8 mouse cellular contexts compared by ENCODE assay signal in genomic region chr19:8984255-8984868, GRCm38 (mm10). TPM values are rescaled to one million over a fixed set of nuclear protein-coding genes. Genes with fewer than 3 reads are reported as not detected.
DNase-seq lines count a peak whose midpoint lies in the region; ATAC-seq lines count a peak whose summit lies in the region.

No protein-coding gene starts in this region.

- H3K27me3 ChIP-seq in intestine, embryonic 15.5 days (replicated peaks) = no peaks in the 10 kb centered on the region
- H3K27me3 ChIP-seq in stomach, embryonic 14.5 days (ENCODE audit: control insufficient read depth, insufficient read depth, low read length) = no peaks in the 10 kb centered on the region

- H3K27ac ChIP-seq in intestine, embryonic 15.5 days = peak overlapping the region; percentile 64; the same call in 1 of the 2 replicates
- peak overlapping the region; percentile 68; the same call in 1 of the 2 replicates for H3K27ac ChIP-seq in stomach, embryonic 14.5 days (ENCODE audit: low read length)

- H3K9ac ChIP-seq in intestine, embryonic 15.5 days = no peak overlapping the region
- H3K9ac ChIP-seq in stomach, embryonic 14.5 days (replicated peaks; ENCODE audit: low read depth, low read length) = no peak overlapping the region

- H3K36me3 ChIP-seq in intestine, embryonic 15.5 days = peaks cover 1% of the 10 kb centered on the region; the same call in 1 of the 2 replicates
- peaks cover 7% of the 10 kb centered on the region for H3K36me3 ChIP-seq in stomach, embryonic 14.5 days (ENCODE audit: control insufficient read depth, insufficient read depth, low read length)

- ATAC-seq in granulocyte monocyte progenitor cell, adult 5-6 weeks (replicated peaks; ENCODE audit: poor library complexity, severe bottlenecking) = peak; percentile 70
- ATAC-seq in intestine, embryonic 15.5 days = no peak
- ATAC-seq in megakaryocyte, adult 5-6 weeks (ENCODE audit: poor library complexity, severe bottlenecking) = peak; percentile 53
- ATAC-seq in stomach, embryonic 14.5 days (ENCODE audit: insufficient number of reproducible peaks, insufficient read depth, low FRiP score, low read depth) = no peak

- DNase-seq in urinary bladder, postnatal 4 days (ENCODE audit: low spot score in 2 of 2) = peak; percentile 63 to 69
- no peak for DNase-seq in urinary bladder, adult 2 months (ENCODE audit: low spot score)
- DNase-seq in c-Kit-positive CD71-positive TER-119-negative erythroid progenitor cells, embryonic 14.5 days (ENCODE audit: low read depth) = peak; percentile 50
- DNase-seq in cerebellum, adult 9-11 months = no peak

- 12% methylated on average over 7 of the region's 7 CpGs for WGBS in intestine, embryonic 15.5 days
- 14% methylated on average over 7 of the region's 7 CpGs for WGBS in stomach, embryonic 14.5 days

- H3K4me1 ChIP-seq in intestine, embryonic 15.5 days (replicated peaks) = peaks cover 60% of the 10 kb centered on the region
- peaks cover 48% of the 10 kb centered on the region for H3K4me1 ChIP-seq in stomach, embryonic 14.5 days (ENCODE audit: control insufficient read depth, insufficient read depth, low read length)

- H3K9me3 ChIP-seq in intestine, embryonic 15.5 days = no peaks in the 10 kb centered on the region
- H3K9me3 ChIP-seq in stomach, embryonic 14.5 days (ENCODE audit: control insufficient read depth, low read depth, low read length) = no peaks in the 10 kb centered on the region

- H3K4me2 ChIP-seq in intestine, embryonic 15.5 days (replicated peaks) = no peak overlapping the region
- 0 out of 2 replicates have a peak overlapping the region, but pooled peaks have one; percentile 5 for H3K4me2 ChIP-seq in stomach, embryonic 14.5 days (replicated peaks; ENCODE audit: low read depth, low read length)

- H3K4me3 ChIP-seq in intestine, embryonic 15.5 days (replicated peaks) = no peak overlapping the region
- H3K4me3 ChIP-seq in stomach, embryonic 14.5 days (ENCODE audit: low read depth, low read length) = no peak overlapping the region

RNA-seq across cellular contexts. Expression of gene Ahnak, which starts 4.7 kb away (rescaled TPM):
- 126 and 168 TPM in 2 replicates for polyA plus RNA-seq in urinary bladder, adult 2 months (2012; rRNA removed)
- 5.8 and 12.1 TPM in 2 replicates for total RNA-seq in granulocyte monocyte progenitor cell, adult 5-6 weeks (2014; fragmentation: Nextera tagmentation)
- 14.1 and 14.8 TPM in 2 replicates for total RNA-seq in granulocyte monocyte progenitor cell, adult 5-6 weeks (2017)
- polyA plus RNA-seq in intestine, embryonic 15.5 days (2015; fragmentation: Nextera tagmentation; extraction: Ambion mirVana) = 22.4 and 25.0 TPM in 2 replicates
- total RNA-seq in megakaryocyte, adult 5-6 weeks (2015) = 372 and 397 TPM in 2 replicates
- 659 and 727 TPM in 2 replicates for total RNA-seq in megakaryocyte, adult 5-6 weeks (2017)
- polyA plus RNA-seq in stomach, embryonic 14.5 days (2014; fragmentation: Nextera tagmentation; extraction: Ambion mirVana) = 33.4 and 40.6 TPM in 2 replicates

RNA-seq across cellular contexts. Expression of gene Eef1g, which starts 17.5 kb away (rescaled TPM):
- polyA plus RNA-seq in urinary bladder, adult 2 months (2012; rRNA removed) = 398 and 489 TPM in 2 replicates
- total RNA-seq in granulocyte monocyte progenitor cell, adult 5-6 weeks (2014; fragmentation: Nextera tagmentation) = 1,036 and 1,157 TPM in 2 replicates
- total RNA-seq in granulocyte monocyte progenitor cell, adult 5-6 weeks (2017) = 748 and 899 TPM in 2 replicates
- 436 and 453 TPM in 2 replicates for polyA plus RNA-seq in intestine, embryonic 15.5 days (2015; fragmentation: Nextera tagmentation; extraction: Ambion mirVana)
- 319 and 343 TPM in 2 replicates for total RNA-seq in megakaryocyte, adult 5-6 weeks (2015)
- total RNA-seq in megakaryocyte, adult 5-6 weeks (2017) = 206 and 209 TPM in 2 replicates
- polyA plus RNA-seq in stomach, embryonic 14.5 days (2014; fragmentation: Nextera tagmentation; extraction: Ambion mirVana) = 469 and 470 TPM in 2 replicates

RNA-seq across cellular contexts. Expression of gene Tut1, which starts 30.7 kb away (rescaled TPM):
- 21.8 and 24.1 TPM in 2 replicates for polyA plus RNA-seq in urinary bladder, adult 2 months (2012; rRNA removed)
- total RNA-seq in granulocyte monocyte progenitor cell, adult 5-6 weeks (2014; fragmentation: Nextera tagmentation) = 17.8 and 28.9 TPM in 2 replicates
- 14.5 and 21.8 TPM in 2 replicates for total RNA-seq in granulocyte monocyte progenitor cell, adult 5-6 weeks (2017)
- 29.7 and 30.4 TPM in 2 replicates for polyA plus RNA-seq in intestine, embryonic 15.5 days (2015; fragmentation: Nextera tagmentation; extraction: Ambion mirVana)
- 1.7 and 2.9 TPM in 2 replicates for total RNA-seq in megakaryocyte, adult 5-6 weeks (2015)
- 8.8 and 9.9 TPM in 2 replicates for total RNA-seq in megakaryocyte, adult 5-6 weeks (2017)
- polyA plus RNA-seq in stomach, embryonic 14.5 days (2014; fragmentation: Nextera tagmentation; extraction: Ambion mirVana) = 27.2 and 27.6 TPM in 2 replicates

RNA-seq across cellular contexts. Expression of gene Mta2, which starts 42.7 kb away (rescaled TPM):
- 29.9 and 47.6 TPM in 2 replicates for polyA plus RNA-seq in urinary bladder, adult 2 months (2012; rRNA removed)
- total RNA-seq in granulocyte monocyte progenitor cell, adult 5-6 weeks (2014; fragmentation: Nextera tagmentation) = 115 and 125 TPM in 2 replicates
- 120 and 123 TPM in 2 replicates for total RNA-seq in granulocyte monocyte progenitor cell, adult 5-6 weeks (2017)
- polyA plus RNA-seq in intestine, embryonic 15.5 days (2015; fragmentation: Nextera tagmentation; extraction: Ambion mirVana) = 130 and 139 TPM in 2 replicates
- 47.3 and 53.3 TPM in 2 replicates for total RNA-seq in megakaryocyte, adult 5-6 weeks (2015)
- total RNA-seq in megakaryocyte, adult 5-6 weeks (2017) = 98.8 and 106 TPM in 2 replicates
- polyA plus RNA-seq in stomach, embryonic 14.5 days (2014; fragmentation: Nextera tagmentation; extraction: Ambion mirVana) = 41.5 and 45.3 TPM in 2 replicates

RNA-seq across cellular contexts. Expression of gene Eml3, which starts 55.0 kb away (rescaled TPM):
- polyA plus RNA-seq in urinary bladder, adult 2 months (2012; rRNA removed) = 40.5 and 45.3 TPM in 2 replicates
- 26.1 and 30.2 TPM in 2 replicates for total RNA-seq in granulocyte monocyte progenitor cell, adult 5-6 weeks (2014; fragmentation: Nextera tagmentation)
- total RNA-seq in granulocyte monocyte progenitor cell, adult 5-6 weeks (2017) = 27.4 and 31.3 TPM in 2 replicates
- polyA plus RNA-seq in intestine, embryonic 15.5 days (2015; fragmentation: Nextera tagmentation; extraction: Ambion mirVana) = 24.2 and 28.4 TPM in 2 replicates
- total RNA-seq in megakaryocyte, adult 5-6 weeks (2015) = 17.1 and 18.0 TPM in 2 replicates
- total RNA-seq in megakaryocyte, adult 5-6 weeks (2017) = 29.3 and 32.0 TPM in 2 replicates
- 16.8 and 18.2 TPM in 2 replicates for polyA plus RNA-seq in stomach, embryonic 14.5 days (2014; fragmentation: Nextera tagmentation; extraction: Ambion mirVana)

Comparison
In these comparisons a context has a peak if more than half of its experiments do, and no peak if none do; other contexts are left out.
1. DNase-seq: peak in urinary bladder, postnatal 4 days (2 of 2) and c-Kit-positive CD71-positive TER-119-negative erythroid progenitor cells, embryonic 14.5 days (single experiment); none in urinary bladder, adult 2 months (single experiment) and cerebellum, adult 9-11 months (single experiment).
2. ATAC-seq: peak in granulocyte monocyte progenitor cell, adult 5-6 weeks (single experiment) and megakaryocyte, adult 5-6 weeks (single experiment); none in intestine, embryonic 15.5 days (single experiment) and stomach, embryonic 14.5 days (single experiment).